Mouse (Mus musculus) heart, postnatal 0 days (tissue): ENCODE measurements around the gene Pard3b. TPM values are rescaled to one million over a fixed set of nuclear protein-coding genes. Genes with fewer than 3 reads are reported as not detected.
A peak's percentile ranks its signal among the peaks of the same experiment; 100 is the strongest.

Source experiments
- ATAC-seq: fragments of 200-750 bp; cut with Nextera tagmentation; 2 replicates; pipeline ENCODE4 v1.8.0; 2017; ENCODE audit warnings: low read depth, moderate number of reproducible peaks, moderate library complexity; ENCODE audit not compliant: insufficient read depth
- DNase-seq: peaks from one replicate; pipeline ENCODE4 v3.0.0-alpha.2; 2016; ENCODE audit warnings: low spot score
- H3K27ac ChIP-seq: fragments of 300-500 bp; sonication (generic); 2 replicates; pipeline ENCODE4 v1.5.1; 2014; ENCODE audit warnings: low read depth, mild to moderate bottlenecking
- H3K27me3 ChIP-seq: fragments of 300-500 bp; sonication (generic); 2 replicates; pipeline ENCODE4 v1.6.1; 2014; ENCODE audit warnings: low read length, mixed read lengths; ENCODE audit not compliant: control insufficient read depth, insufficient read depth
- H3K36me3 ChIP-seq: fragments of 300-500 bp; sonication (generic); replicated peaks from 2 replicates; pipeline ENCODE4 v1.6.1; 2014; ENCODE audit warnings: low read length, mixed read lengths; ENCODE audit not compliant: control insufficient read depth, insufficient read depth
- H3K4me1 ChIP-seq: fragments of 300-500 bp; sonication (generic); 2 replicates; pipeline ENCODE4 v1.6.1; 2014; ENCODE audit warnings: antibody characterized with exemption; ENCODE audit not compliant: control insufficient read depth, insufficient read depth
- H3K4me2 ChIP-seq: fragments of 300-500 bp; sonication (generic); 2 replicates; pipeline ENCODE4 v1.6.1; 2014; ENCODE audit warnings: low read depth, mild to moderate bottlenecking, low read length, moderate library complexity
- H3K4me3 ChIP-seq: fragments of 300-500 bp; sonication (generic); 2 replicates; pipeline ENCODE4 v1.5.1; 2014; ENCODE audit warnings: low read depth, low read length
- H3K9ac ChIP-seq: fragments of 300-500 bp; sonication (generic); replicated peaks from 2 replicates; pipeline ENCODE4 v1.6.1; 2014; ENCODE audit warnings: low read depth, low read length, mixed read lengths
- H3K9me3 ChIP-seq: fragments of 300-500 bp; sonication (generic); replicated peaks from 2 replicates; pipeline ENCODE4 v1.6.1; 2016; ENCODE audit warnings: low read length; ENCODE audit not compliant: control insufficient read depth
- CTCF ChIP-seq: IDR thresholded peaks from 2 replicates; pipeline ENCODE4 v1.5.1; 2016; ENCODE audit warnings: antibody characterized with exemption, control low read depth, low read depth
- EP300 ChIP-seq: IDR thresholded peaks from 2 replicates; pipeline ENCODE4 v1.6.1; 2016; ENCODE audit warnings: antibody characterized with exemption, low read depth
- WGBS: fragments of 180-500 bp; shearing (Covaris S2); extraction: QIAGEN DNeasy Blood & Tissue Kit; methylation state at CpG from one replicate; pipeline ENCODE4 v1.1.7; 2014; 5-methylcytosine and 5-hydroxymethylcytosine counted together
- polyA plus RNA-seq: library from polyadenylated mRNA; unstranded; fragments of >200 nt; fragmentation: Nextera tagmentation; extraction: Ambion mirVana; gene quantifications from 2 replicates; pipeline ENCODE4 v1.2.1, GENCODE M21; 2015
- total RNA-seq: library from RNA; depleted of rRNA; stranded (reverse); fragments of >200 nt; gene quantifications from 2 replicates; pipeline ENCODE4 v1.2.3, GENCODE M21; 2014; ENCODE audit warnings: low replicate concordance

Gene Pard3b
- total and polyA plus RNA-seq, 2 experiments from 2014 or later, result 8.4 to 8.9 TPM

DNA sequence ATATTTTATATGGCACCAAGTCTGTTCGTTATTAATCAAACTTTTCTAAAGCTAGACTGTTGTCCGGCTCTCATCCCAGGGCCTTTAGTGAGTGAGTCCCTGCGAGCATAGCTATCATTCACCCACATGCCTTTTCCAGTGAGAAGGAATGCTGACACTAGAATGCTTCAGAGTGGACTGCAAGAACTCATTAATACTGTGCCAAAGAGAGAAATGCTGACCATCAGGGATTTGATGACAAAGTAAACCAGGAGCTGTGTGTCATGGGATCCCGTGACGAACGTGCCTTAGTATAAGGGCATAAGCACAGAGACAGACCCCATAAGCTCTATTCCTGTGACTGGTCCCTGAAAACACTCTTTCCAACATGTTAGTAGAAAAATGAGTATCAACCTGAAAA lies 670.8 kb downstream of the Pard3b start:
- Histone ChIP-seq H3K27ac (no peak overlapping the region), H3K9ac (no peak overlapping the region), H3K4me3 (no peak overlapping the region), H3K36me3 (no peaks in the 10 kb centered on the region), H3K9me3 (no peaks in the 10 kb centered on the region), H3K4me2 (no peak overlapping the region), H3K4me1 (no peaks in the 10 kb centered on the region), H3K27me3 (no peaks in the 10 kb centered on the region)
- WGBS, result 50% methylated on average over 6 of the region's 6 CpGs
- TF ChIP-seq CTCF (no peak), EP300 (no peak)
- DNase-seq, result peak; percentile 15
- no peak for ATAC-seq

DNA sequence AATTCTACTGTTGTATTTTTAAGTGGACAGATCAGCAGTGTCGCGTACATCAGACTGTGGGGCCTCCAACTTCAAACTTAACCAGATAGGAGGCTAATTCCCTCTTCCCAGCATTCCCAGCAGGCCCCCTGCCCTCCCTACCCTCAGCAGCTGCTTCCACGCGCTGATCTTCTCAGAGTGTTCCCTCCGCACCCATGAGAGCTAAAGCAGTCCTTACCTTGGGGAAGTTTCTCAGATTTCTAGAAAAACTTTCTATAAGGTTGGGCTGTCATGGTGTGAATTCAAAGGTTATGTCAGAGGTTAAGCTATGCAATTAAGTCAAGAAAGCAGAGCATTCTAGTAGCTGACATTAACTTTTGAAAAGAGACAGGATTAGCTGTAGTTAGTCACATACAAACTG lies 686.6 kb downstream of the Pard3b start:
- WGBS, result 65% methylated on average over 5 of the region's 5 CpGs

DNA sequence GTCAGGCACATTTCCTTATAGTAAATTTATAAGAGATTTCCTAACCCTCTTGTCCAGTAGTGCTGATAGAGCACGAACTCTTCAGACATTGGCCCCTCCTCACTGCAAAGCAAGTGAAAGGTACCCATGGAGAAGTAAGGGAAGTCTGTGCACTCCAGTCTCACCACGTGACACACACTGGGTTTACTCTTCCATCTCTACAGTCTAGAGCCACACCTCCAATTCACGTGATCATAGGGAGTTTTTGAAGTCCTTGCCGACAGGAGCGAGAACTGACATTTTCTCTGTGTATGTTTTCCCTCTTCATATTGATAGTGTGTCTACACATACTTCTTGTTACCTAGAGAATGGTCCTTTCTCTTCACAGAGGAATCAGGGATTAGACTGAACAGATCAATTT lies 689.1 kb downstream of the Pard3b start:
- no peak overlapping the region for H3K4me2 ChIP-seq
- H3K4me3 ChIP-seq, result no peak overlapping the region
- H3K27me3 ChIP-seq, result no peaks in the 10 kb centered on the region
- H3K36me3 ChIP-seq, result no peaks in the 10 kb centered on the region
- no peak for DNase-seq
- WGBS, result 77% methylated on average over 5 of the region's 5 CpGs
- no peak for TF ChIP-seq CTCF
- no peak for TF ChIP-seq EP300
- no peak overlapping the region for H3K27ac ChIP-seq
- ATAC-seq, result no peak
- no peaks in the 10 kb centered on the region for H3K9me3 ChIP-seq
- no peak overlapping the region for H3K9ac ChIP-seq
- no peaks in the 10 kb centered on the region for H3K4me1 ChIP-seq

More for the DNA sequence above, 686.6 kb downstream of the Pard3b start:
- Histone ChIP-seq H3K4me2 (no peak overlapping the region), H3K27me3 (no peaks in the 10 kb centered on the region), H3K27ac (no peak overlapping the region), H3K36me3 (no peaks in the 10 kb centered on the region), H3K9ac (no peak overlapping the region), H3K9me3 (no peaks in the 10 kb centered on the region), H3K4me1 (no peaks in the 10 kb centered on the region), H3K4me3 (no peak overlapping the region)
- TF ChIP-seq EP300 (no peak), CTCF (no peak)
- ATAC-seq (no peak), DNase-seq (no peak)

DNA sequence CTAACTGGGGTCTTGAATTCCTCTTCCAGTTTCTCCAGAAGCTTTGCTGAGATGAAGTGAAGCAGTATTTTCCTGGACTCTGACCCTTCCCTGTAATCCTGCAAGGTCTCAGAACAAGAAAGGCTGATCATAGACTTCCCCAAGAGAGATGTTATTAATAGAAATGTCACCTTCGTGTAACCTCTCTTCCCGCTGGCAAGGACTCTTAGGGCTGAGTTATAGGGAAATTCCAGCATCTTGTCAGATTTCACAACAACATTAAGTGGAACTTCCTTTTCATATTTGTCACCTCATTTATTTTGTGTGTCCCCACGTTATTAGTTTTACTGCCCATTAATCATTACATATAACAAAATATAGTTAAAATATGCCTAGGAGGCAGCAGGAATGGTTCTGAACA lies 690.2 kb downstream of the Pard3b start:
- H3K27ac ChIP-seq, result no peak overlapping the region
- no peaks in the 10 kb centered on the region for H3K4me1 ChIP-seq
- H3K27me3 ChIP-seq, result no peaks in the 10 kb centered on the region
- TF ChIP-seq CTCF, result no peak
- no peak for TF ChIP-seq EP300
- H3K4me2 ChIP-seq, result no peak overlapping the region
- ATAC-seq (no peak), DNase-seq (peak; percentile 21)
- no peak overlapping the region for H3K4me3 ChIP-seq
- H3K9me3 ChIP-seq, result no peaks in the 10 kb centered on the region
- no peaks in the 10 kb centered on the region for H3K36me3 ChIP-seq
- 15% methylated on average over 3 of the region's 3 CpGs for WGBS
- no peak overlapping the region for H3K9ac ChIP-seq

DNA sequence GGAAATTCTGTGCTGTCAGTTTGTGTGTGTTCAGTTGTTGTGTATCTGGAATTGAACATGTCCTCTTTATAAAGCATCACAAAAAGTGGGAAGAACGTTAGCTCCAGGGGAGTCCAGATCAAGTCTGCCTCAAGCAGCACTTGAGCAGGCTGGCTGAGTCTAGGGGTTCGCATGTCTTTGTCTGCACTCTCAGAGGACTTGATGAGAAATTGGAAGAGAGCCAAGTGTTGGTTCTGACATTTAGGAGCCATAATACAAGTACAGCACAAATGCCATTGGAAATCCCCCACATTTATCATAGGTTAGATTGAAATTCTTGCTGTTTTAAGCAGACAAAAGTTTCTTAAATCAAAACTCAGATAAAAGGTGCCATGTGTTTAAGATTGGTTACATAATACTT lies 694.4 kb downstream of the Pard3b start:
- no peaks in the 10 kb centered on the region for H3K9me3 ChIP-seq
- no peak for DNase-seq
- no peaks in the 10 kb centered on the region for H3K27me3 ChIP-seq
- H3K36me3 ChIP-seq, result no peaks in the 10 kb centered on the region
- no peak for TF ChIP-seq EP300
- TF ChIP-seq CTCF, result no peak
- 25% methylated on average over 2 of the region's 2 CpGs for WGBS
- H3K4me3 ChIP-seq, result no peak overlapping the region
- no peak overlapping the region for H3K27ac ChIP-seq
- no peaks in the 10 kb centered on the region for H3K4me1 ChIP-seq
- H3K4me2 ChIP-seq, result no peak overlapping the region
- H3K9ac ChIP-seq, result no peak overlapping the region
- ATAC-seq, result no peak

DNA sequence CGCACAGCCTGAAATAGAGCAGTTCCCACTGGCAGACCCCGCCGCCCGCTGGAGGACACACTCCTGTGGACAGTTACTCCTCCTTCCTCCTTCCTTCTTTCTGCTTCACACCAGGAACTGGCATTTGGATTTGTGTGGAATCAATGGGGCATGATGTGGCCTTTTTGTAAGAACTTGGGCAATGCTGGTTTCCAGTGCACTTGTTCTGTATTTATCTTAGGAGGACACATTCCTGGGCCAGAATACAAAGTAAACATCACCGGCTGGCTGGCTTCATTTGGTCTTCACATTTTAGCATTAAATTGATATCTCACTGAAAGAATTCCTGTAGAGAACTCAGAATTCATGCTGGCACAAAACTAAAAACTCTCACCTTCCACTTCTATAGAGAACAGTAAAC lies 695.6 kb downstream of the Pard3b start:
- no peak overlapping the region for H3K9ac ChIP-seq
- ATAC-seq (no peak), DNase-seq (no peak)
- H3K36me3 ChIP-seq, result no peaks in the 10 kb centered on the region
- 85% methylated on average over 5 of the region's 5 CpGs for WGBS
- H3K4me2 ChIP-seq, result no peak overlapping the region
- H3K4me3 ChIP-seq, result no peak overlapping the region
- no peaks in the 10 kb centered on the region for H3K27me3 ChIP-seq
- no peaks in the 10 kb centered on the region for H3K4me1 ChIP-seq
- H3K9me3 ChIP-seq, result no peaks in the 10 kb centered on the region
- TF ChIP-seq CTCF (no peak), EP300 (no peak)
- H3K27ac ChIP-seq, result no peak overlapping the region
